Mouse (Mus musculus): ENCODE results near the gene Dync1h1.
A peak's percentile ranks its signal among the peaks of the same experiment; 100 is the strongest.
"Not testable (repeated sequence)": the region's sequence is repeated elsewhere in the genome, so short reads cannot be mapped to it uniquely, and the experiment has no call there.

Gene Dync1h1

DNA sequence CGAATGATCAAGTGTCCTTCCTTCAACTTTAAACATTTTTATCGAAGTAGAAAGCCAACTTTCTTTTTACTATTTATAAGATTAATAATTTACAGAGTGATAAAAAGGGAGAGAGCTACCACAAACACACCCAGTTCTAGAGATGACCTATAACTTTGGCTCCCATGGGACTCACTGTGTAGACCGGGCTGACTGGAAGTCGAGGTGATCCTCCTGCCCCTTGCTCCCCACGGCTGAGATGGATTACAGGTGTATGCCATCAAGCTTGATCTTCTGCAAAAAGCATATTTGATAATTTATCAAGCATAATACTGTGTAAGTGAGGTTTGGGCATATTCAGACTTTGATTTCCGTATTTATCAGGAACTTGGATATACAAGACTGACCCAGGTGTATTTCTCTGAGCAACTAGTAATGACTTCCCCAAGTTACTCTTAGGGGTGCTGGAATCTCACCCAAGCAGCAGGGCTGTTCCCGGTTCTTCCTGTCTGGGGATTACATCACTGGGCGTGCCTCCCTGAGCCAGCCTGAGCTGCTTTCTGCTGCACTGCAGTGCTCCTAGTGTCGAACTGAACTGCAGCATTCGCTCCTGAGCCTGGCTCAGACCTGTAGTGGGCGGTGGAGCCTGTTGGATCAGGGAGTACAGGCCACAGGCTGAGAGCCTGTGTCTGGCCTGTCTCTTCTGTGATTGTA lies 7.4 kb downstream of the Dync1h1 start:
- DNase-seq: peak; percentile 39

DNA sequence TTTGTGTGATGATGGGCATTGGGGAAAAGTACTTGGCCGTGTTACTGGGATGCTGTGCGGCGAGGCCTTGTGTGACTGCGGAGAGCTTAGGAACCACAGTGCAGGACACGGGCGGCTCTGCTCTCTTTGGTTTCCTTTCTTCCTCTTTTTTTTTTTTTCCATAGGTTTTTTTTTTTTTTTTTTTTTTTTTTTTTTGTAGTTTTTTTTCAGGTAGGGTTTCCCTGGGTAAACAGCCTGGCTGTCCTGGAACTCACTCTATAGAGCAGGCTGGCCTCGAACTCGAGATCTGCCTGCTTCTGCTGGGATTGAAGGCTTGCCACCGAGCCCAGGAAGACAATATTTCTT lies 7.9 kb downstream of the Dync1h1 start:
- DNase-seq: no peak

DNA sequence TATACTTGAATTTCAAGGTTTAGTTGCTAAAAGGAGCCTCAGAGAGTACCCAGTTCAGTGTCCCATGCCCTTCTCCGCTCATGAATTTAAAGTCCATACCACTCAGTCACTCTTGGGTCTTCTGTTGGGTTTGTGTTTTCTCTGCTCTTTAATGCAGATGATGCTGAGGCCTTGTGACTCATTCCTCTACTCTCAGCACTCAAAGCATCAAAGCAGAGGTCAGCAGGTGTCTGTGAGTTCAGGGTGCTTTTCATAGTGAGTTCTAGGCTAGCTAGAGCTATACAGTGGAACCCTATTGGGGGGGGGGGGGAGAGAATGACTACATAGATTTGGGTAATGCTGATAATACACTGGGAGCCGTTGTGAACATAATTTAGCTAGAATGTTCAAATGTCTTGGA lies 9.5 kb downstream of the Dync1h1 start:
- no peak for DNase-seq

DNA sequence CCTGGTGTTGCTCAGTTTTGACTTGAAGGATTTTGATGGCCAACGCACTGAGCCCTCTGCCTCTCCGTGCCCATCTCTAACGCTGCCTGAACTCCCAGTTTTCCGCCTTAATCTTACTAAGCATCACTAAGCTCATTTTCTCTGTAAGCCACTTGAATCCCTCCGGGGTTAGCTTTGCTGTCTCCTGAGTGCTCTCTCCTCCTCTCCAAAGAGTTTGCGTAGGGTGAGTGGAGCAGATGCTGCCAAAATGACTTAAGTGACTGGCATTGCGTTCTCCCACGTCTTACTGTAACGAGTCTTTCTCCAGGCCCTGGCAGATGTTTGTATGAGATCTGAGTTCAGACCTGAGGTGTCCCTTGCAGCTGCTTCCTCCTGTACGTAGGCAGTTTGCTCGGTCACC lies 28.8 kb downstream of the Dync1h1 start:
- no peak for DNase-seq

DNA sequence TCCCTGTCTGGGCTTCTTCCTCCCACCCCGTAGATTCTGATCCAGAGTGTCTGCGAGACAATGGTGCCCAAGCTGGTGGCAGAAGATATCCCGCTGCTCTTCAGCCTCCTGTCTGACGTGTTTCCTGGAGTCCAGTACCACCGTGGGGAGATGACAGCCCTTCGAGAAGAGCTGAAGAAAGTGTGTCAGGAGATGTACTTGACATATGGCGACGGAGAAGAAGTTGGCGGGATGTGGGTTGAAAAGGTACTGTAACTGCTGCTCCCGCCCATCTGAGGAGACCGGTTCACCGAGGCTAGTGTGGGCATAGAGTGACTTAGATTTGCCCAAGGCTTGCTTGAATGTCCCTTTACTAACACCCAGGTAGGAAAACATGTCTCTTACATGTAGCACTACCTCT lies 35.0 kb downstream of the Dync1h1 start:
- no peak for DNase-seq

DNA sequence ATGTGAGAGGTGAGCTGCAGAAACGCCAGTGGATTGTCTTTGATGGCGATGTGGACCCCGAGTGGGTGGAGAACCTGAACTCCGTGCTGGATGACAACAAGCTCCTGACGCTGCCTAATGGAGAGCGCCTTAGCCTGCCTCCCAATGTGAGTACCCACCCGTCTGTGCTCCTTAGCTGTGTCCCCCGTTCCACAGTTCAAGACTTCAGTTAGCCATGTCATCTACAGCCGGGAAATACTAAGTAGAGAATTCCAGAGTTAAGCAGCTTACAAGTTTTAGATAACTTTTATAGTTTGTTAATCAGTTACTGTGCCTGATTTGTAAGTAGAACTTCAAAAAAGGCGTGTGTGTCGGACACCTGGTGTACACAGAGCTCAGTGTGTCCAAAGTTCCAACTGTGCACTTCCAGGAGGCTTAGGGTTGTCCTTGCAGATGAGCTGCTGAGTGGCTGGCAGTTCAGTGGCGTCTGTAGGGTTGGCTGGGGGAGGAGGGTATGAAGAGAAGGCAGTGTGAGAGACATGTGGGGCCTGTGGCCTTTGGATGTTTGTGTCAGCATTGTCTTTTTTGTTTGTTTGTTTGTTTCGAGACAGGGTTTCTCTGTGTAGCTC lies 36.4 kb downstream of the Dync1h1 start:
- no peak for DNase-seq

DNA sequence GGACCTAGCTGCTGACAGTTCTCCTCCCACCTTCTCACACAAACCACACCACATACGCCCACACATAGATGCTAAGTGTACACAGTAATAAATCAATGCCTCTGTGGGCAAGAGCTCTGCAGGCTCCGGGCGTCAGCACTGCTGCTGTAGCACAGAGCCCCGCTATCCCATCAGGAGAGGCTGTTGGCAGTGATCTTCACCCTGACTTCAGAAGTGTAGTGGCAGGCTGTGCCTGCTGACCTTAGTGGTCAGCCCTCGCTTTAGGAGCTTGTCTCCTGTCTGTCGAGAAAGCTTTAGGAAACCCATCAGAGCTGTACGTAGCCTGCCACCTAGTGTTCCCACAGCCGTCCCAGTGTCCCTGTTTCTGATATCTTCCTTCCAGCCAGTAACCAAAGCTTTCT lies 49.0 kb downstream of the Dync1h1 start:
- no peak for DNase-seq

DNA sequence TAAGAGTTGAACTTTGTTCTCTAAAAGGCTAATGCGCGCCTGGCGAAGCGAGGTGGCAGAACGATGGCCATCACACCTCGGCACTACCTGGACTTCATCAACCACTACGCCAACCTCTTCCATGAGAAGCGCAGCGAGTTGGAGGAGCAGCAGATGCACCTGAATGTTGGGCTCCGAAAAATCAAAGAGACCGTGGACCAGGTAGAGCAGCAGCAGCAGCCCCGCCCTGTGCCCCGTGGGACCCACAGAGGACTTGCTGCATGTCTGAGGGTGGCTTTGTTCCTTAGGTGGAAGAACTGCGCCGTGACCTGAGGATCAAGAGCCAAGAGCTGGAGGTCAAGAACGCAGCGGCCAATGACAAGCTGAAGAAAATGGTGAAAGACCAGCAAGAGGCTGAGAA lies 50.2 kb downstream of the Dync1h1 start:
- DNase-seq: no peak

DNA sequence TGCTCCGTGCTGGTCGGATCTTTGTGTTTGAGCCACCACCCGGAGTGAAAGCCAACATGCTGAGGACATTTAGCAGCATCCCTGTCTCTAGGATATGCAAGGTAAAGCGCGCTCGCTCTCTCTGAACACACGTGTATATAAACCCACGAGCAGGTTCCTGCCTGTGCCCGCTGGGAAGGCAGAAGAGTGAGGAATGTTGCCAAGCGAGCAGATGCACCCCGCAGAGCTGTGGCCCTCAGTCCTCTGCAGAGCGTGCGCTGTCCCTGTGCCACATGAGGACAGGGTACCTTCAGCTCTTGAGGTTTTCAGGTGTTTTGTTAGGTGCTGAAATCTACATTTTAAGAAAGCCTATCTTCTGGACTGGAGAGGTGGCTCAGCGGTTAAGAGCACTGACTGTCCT lies 60.5 kb downstream of the Dync1h1 start:
- no peak for DNase-seq

DNA sequence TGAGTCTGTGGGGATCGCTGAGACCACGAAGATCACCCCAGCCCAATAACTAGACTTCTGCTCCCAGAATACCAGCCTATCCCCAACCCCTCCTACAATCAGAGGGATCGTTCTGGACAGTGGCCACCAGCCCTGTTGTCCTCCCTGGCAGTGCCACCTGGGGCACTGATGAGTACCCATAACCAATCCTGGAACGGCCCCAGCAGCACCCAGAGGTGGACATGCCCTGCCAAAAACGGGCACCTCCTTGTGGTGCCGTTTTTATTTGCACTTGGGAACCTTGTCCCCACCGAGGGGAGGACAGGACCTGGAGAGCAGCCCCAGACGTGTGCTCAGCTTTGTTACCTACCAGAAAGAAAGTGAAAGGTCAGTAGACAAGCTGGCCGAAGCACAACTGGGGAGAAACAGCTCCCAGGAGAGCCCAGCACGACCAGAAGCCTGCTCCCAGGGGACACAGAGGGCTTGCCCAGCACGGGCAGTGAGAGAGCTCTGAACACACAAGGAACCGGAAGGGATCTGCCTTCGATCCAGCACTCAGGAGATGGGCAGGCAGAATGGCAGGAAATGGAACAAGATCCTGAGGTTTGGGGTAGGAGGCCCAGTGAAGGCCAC lies 66.3 kb downstream of the Dync1h1 start:
- no peak for DNase-seq

DNA sequence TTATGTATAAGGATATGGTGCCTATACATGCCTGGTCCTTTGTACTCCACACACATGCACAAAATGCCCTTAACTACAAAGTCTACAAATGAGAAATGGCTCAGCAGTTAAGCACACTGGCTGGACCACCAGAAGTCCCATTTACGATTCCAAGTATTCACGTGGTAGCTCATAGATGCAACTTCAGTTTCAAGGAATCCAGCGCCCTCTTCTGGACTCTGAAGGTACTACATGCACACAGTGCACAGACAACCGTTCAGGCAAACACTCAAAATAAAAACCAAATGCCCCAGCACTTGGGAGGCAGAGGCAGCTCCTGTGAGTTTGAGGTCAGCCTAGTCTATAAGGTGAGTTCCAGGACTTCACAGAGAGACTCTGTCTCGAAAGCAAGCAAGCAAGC lies 73.0 kb downstream of the Dync1h1 start:
- peak; percentile 63 for DNase-seq

DNA sequence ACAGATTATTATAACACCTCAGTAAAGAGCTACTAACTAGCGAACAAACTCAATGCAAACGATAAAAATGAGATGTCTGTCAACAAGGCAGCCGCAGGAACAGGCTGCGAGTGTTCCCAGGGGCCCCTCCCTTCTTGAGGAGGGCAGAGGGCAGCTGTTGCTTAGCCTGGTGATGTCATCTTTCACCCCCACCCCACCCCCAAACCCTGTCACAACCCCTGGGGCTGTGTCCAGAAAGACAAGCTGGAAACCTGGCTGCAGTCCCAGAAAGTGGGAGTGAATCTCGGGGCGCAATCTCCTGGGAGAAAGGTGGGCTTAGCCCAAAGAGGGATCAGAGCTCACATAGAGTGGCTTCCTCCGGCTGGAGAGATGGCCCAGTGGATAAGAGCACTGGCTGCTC lies 79.9 kb downstream of the Dync1h1 start:
- no peak for DNase-seq

DNA sequence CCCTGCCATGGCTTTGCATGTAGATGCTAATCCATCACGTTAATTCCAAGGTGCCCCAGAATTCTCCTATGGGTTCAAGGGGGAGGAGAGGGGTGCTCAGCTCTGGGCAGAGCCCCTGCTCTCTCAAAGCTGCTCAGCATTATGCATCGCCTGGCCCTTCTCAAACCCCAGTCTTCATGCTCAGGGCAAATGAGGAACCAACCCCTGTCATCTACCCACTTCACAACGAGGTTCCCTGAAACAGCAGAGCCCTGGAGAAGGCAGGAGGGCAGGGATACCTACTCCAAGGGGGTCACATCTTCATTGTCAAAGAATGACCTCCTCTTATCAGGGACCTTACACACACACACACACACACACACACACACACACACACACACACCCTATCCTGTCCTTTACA lies 80.6 kb downstream of the Dync1h1 start:
- no peak for DNase-seq

DNA sequence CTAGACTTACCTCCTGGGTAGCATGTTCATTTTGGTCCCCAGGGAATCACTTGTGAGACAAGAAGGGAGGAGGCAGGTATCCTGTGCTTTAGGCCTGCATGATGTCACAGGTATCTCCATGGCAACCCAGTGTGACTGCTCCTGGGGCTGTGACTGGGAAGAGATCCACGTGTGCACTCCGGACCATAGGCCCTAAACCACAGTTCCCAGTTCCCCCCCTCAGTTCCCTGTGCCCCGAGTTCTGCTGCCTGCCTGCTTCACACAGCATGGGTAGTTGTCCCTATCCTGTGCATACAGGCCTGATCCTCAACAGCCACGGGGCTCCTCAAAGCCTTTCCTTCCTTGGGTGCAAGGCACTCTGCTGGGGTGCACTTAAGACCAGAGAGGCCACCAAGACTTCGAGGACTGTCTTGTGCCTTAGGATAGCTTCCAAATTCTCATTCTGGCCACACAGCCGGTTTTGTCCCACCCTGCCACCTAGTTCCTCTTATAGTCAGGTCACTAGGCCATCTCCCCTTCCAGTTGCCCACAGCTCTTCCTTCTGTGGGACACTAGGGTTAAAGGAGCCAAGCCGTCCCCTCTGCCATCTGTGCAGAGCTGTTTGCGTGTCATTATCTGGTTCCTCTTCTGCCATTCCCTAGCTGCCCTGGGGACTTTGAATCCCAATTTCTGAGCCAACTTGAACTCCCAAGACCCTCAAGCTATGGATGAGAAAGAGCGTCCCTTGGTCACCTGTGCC lies 81.5 kb downstream of the Dync1h1 start, which contains the start of gene 1700001K19Rik:
1700001K19Rik (minus strand) TSS at position 59 of the 739 bp plus-strand sequence.
- no peak for DNase-seq

DNA sequence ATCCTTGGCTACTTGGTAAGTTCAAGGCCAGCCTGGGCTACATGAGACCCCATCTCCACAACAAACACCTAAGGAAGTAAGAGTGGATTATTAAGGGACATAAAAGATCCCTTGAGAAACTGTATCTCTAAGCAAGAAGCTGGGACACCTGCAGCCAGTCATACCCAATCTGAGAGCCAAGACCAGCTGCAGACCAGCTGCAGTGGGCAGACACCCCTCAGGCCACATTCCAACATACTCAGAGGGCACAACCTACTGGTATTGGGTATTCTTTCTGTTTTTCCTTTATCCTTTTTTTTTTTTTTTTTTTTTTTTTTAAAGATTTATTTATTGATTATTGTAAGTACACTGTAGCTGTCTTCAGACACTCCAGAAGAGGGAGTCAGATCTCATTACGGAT lies 82.3 kb downstream of the Dync1h1 start:
- no peak for DNase-seq

DNA sequence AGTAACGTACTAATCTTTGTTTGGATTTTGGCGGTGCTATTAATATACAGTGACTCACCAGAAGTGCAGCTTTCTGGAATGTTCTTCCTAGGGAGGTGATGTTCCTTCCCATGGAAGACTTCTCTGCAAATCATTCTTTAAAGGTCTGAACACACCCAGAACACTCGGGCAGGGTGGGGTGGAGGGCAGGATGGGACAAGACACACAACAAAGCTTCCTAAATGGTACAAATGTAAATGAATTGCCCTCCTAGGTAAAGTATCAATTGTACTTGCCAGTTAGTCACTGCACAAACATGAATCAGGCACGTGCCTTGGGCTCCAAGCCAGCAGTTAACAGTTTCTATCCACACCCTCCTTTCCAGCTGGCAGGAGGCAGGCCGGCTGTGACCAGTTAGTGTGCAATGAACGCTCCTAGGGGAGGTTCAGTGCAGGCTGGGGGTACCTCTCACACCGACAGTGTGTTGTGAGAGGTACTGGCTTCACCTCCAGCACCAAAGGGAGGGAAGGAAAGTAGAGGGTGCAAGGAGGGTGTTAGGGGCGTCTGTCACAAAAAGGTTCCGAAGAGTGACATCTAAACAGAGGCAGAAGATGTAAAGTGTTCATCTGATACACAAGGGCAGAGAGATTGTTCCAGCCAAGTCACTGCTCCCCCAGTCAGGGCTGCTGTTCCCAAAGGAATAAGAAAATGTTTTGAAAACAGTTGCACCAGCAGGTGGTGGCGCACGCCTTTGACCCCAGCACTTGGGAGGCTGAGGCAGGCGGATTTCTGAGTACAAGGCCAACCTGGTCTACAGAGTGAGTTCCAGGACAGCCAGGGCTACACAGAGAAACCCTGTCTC lies 86.9 kb downstream of the Dync1h1 start:
- DNase-seq: no peak

DNA sequence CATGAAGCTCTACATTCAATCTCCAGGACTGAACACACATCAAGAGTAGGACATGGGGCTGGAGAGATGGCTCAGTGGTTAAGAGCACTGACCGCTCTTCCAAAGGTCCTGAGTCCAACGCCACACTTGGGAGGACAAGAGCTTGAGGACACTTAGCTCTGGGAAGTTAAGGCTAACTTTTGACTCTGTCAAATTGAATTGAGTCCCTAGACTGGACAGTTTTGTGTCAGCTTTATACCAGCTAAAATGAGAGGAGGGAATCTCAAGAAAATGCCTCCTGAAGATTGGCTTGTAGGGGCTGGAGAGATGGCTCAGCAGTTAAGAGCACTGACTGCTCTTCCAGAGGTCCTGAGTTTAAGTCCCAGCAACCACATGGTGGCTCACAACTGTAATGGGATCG lies 87.7 kb downstream of the Dync1h1 start:
- DNase-seq: not testable (repeated sequence)

DNA sequence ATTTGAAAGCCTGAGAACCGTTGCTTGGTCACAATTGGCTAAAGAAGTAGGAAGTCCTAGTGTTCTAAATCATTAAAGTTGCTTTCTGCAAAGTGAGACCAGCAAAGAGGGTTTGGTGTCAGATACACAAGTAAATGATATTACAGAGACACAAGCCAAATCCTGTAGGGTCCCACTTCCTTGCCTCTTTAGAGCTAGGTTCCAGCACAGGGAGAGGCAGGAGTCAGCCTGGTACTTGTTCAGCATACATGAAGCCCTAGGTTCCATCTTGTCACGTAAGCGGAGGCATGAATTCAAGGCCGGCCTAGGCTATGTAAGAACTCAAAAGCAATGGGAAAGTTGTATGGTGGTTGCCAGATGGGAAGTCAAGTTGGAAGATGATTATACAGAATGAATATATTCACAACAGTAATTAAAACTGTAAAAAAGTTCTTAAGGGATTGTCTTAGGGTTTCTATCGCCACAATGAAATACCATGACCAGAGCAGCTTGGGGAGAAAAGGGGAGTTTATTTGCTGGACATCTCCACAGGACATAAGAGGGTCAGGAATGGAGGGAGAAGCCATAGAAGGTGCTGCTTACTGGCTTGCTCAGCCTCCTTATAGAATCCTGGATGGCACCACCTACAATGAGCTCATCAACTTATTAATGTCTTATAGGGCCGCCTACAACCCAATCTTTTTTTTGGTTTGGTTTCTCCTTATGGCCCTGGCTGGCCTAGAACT lies 88.8 kb downstream of the Dync1h1 start:
- no peak for DNase-seq

DNA sequence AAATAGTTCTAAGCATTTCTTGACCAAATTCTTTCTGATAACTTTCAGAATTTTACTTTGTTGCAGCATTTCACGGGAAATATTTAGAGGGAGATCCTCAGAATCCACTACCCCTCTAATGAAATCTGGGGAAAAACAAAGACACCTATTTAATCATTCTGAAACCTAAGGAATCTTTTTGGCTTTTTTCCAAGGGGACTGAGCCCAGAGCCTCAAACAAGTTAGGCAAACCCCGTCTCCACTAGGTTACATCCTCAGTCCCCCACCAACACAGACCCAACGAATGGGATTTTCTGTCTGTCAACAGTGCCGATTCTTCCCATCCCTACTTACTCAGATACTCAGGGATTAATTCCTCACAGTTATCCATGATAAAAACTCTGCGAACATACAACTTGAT lies 92.1 kb downstream of the Dync1h1 start:
- DNase-seq: not testable (repeated sequence)

DNA sequence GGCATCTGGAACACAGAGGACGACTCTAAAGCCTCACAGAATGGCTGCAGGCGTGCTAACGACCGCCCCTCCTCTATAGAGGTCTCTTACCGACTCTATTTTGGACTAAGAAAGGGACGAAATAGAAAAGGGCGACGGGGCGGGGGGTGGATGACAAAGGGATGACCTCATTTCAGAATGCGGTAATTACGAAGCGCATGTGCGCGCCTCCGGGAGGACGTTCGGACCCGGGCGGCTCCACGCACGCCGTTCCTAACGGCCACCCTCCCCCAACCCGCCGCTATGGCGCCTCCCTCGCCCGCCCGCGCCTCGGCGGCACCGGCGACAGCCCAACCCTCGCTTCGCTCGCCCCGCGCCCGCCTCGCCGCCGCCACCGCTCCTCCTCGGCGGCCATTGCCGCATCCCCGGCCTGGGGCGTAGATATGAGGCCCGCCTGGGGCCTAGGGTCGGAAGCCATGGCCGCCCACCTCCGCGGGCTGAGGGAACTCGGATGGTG lies 94.5 kb downstream of the Dync1h1 start:
- DNase-seq: peak; percentile 67

DNA sequence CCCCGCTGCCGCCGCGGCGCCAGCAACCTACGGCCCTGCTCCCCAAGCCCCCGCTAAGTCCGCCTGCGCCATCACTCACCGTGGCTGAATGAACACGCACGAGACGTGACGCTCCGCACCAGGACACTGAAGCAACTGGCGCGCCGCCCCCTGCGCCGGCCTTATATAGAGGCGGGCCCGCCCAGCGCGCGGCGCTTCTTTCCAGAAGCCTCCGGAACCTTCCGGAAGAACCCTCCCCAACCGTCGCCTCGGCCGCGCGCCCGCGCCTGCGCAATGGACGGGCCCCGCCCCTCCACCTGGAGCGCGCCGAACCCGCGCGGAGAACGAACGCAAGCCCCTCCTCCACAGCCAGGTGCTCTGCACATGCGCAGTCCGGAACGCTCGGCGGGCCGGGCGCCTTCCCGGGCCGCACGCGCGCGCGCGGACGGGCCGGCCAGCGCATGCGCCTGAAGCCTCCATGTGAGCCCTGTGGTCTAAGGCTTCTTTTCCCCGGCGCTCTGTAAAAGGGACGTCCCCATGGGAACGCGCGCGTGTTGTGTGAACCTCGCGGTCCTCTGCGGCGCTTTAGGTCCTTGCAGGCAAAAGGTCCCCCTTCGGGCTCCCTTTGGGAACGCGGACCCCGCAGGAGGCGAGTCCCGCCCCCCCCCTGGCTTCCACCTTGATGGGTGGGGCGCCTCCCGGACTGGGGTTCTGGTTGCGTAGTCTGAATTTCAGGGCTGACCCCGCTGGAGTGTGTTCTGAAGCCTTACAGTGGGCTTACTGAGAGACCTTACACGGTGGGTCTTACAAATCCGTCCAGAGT lies 95.1 kb downstream of the Dync1h1 start:
- DNase-seq: peak; percentile 99

Measured in liver (tissue).